Mouse (Mus musculus) monocyte, adult 2 months (primary cell): ENCODE measurements around the gene Dab2ip.
A peak's percentile ranks its signal among the peaks of the same experiment; 100 is the strongest.

Experiments
- DNase-seq, 2 experiments: peaks; one replicate each; pipeline ENCODE4 v3.0.0; 2022; ENCODE audit warnings: low spot score in 2 of 2, low read depth in 1 of 2

Dab2ip gene

GRCm38 (mm10) chr2:35652984-35653383 lies 94.9 kb downstream of the Dab2ip start:
- no peak for DNase-seq

GRCm38 (mm10) chr2:35654795-35655194 lies 96.7 kb downstream of the Dab2ip start:
- DNase-seq = no peak

GRCm38 (mm10) chr2:35655996-35656395 lies 97.9 kb downstream of the Dab2ip start:
- no peak for DNase-seq

GRCm38 (mm10) chr2:35658311-35658710 lies 100.2 kb downstream of the Dab2ip start:
- DNase-seq = no peak

GRCm38 (mm10) chr2:35659578-35660194 lies 101.6 kb downstream of the Dab2ip start:
- DNase-seq = no peak

- DNase-seq = no peak
These were observed 102.9 kb downstream of the Dab2ip start for GRCm38 (mm10) chr2:35660953-35661374.

- peak in 1 of 2 experiments; percentile 29 for DNase-seq
These were observed 103.5 kb downstream of the Dab2ip start for GRCm38 (mm10) chr2:35661454-35662000.

GRCm38 (mm10) chr2:35662001-35662491 lies 104.0 kb downstream of the Dab2ip start:
- no peak for DNase-seq

GRCm38 (mm10) chr2:35662738-35663550 lies 104.9 kb downstream of the Dab2ip start:
- no peak for DNase-seq

- no peak for DNase-seq
These were observed 109.7 kb downstream of the Dab2ip start for GRCm38 (mm10) chr2:35667746-35668145.

GRCm38 (mm10) chr2:35669217-35669616 lies 111.2 kb downstream of the Dab2ip start:
- no peak for DNase-seq

- DNase-seq = no peak
These were observed 111.7 kb downstream of the Dab2ip start for GRCm38 (mm10) chr2:35669748-35670147.

GRCm38 (mm10) chr2:35670300-35670699 lies 112.2 kb downstream of the Dab2ip start:
- no peak for DNase-seq

- DNase-seq = no peak
These were observed 114.2 kb downstream of the Dab2ip start for GRCm38 (mm10) chr2:35671980-35672910.

GRCm38 (mm10) chr2:35673181-35673580 lies 115.1 kb downstream of the Dab2ip start:
- no peak for DNase-seq

- no peak for DNase-seq
These were observed 115.9 kb downstream of the Dab2ip start for GRCm38 (mm10) chr2:35673986-35674385.

GRCm38 (mm10) chr2:35674431-35674830 lies 116.4 kb downstream of the Dab2ip start:
- no peak for DNase-seq

GRCm38 (mm10) chr2:35676075-35676665 lies 118.1 kb downstream of the Dab2ip start:
- no peak for DNase-seq

GRCm38 (mm10) chr2:35677855-35678254 lies 119.8 kb downstream of the Dab2ip start:
- no peak for DNase-seq

GRCm38 (mm10) chr2:35678440-35678839 lies 120.4 kb downstream of the Dab2ip start:
- no peak for DNase-seq
